Mouse (Mus musculus): ENCODE data around the gene Ambra1.

GRCm38 (mm10) chr2:91929455-91929854 lies 199.5 kb downstream of the Ambra1 start:
- TF ChIP-seq CTCF (IDR thresholded peaks at IDR 0.05) (no peak), EP300 (IDR thresholded peaks at IDR 0.05) (no peak)

Data from lung, postnatal 0 days (tissue).